Mouse (Mus musculus) hindbrain, postnatal 0 days (tissue): ENCODE measurements around the gene Rai14. TPM values are rescaled to one million over a fixed set of nuclear protein-coding genes. Genes with fewer than 3 reads are reported as not detected.

Experiments
- ATAC-seq: fragments of 200-750 bp; cut with Nextera tagmentation; 2 replicates; pipeline ENCODE4 v1.8.0; 2017; ENCODE audit warnings: mild to moderate bottlenecking, moderate TSS enrichment, moderate library complexity
- DNase-seq: peaks from one replicate; pipeline ENCODE4 v3.0.0-alpha.2; 2015; ENCODE audit warnings: low spot score
- H3K27ac ChIP-seq: fragments of 300-500 bp; sonication (generic); 2 replicates; pipeline ENCODE4 v1.5.1; 2014; ENCODE audit warnings: mild to moderate bottlenecking
- H3K27me3 ChIP-seq: fragments of 300-500 bp; sonication (generic); 2 replicates; pipeline ENCODE4 v1.6.1; 2014; ENCODE audit warnings: low read length, mixed read lengths; ENCODE audit not compliant: insufficient read depth
- H3K36me3 ChIP-seq: fragments of 300-500 bp; sonication (generic); 2 replicates; pipeline ENCODE4 v1.6.1; 2014; ENCODE audit warnings: low read length, mixed read lengths; ENCODE audit not compliant: insufficient read depth
- H3K4me1 ChIP-seq: fragments of 300-500 bp; sonication (generic); 2 replicates; pipeline ENCODE4 v1.6.1; 2014; ENCODE audit warnings: antibody characterized with exemption, low read length, mixed read lengths; ENCODE audit not compliant: insufficient read depth
- H3K4me2 ChIP-seq: fragments of 300-500 bp; sonication (generic); 2 replicates; pipeline ENCODE4 v1.6.1; 2014; ENCODE audit warnings: low read depth, mild to moderate bottlenecking, low read length, moderate library complexity, mixed read lengths
- H3K4me3 ChIP-seq: fragments of 300-500 bp; sonication (generic); 2 replicates; pipeline ENCODE4 v1.5.1; 2014; ENCODE audit warnings: low read length
- H3K9ac ChIP-seq: fragments of 300-500 bp; sonication (generic); replicated peaks from 2 replicates; pipeline ENCODE4 v1.6.1; 2014; ENCODE audit warnings: mild to moderate bottlenecking, low read length, moderate library complexity, mixed read lengths
- H3K9me3 ChIP-seq: fragments of 300-500 bp; sonication (generic); 2 replicates; pipeline ENCODE4 v1.6.1; 2016; ENCODE audit warnings: low read length, mixed read lengths
- CTCF ChIP-seq: IDR thresholded peaks from 2 replicates; pipeline ENCODE4 v1.5.1; 2016; ENCODE audit warnings: antibody characterized with exemption, control low read depth, low read depth
- WGBS: fragments of 180-500 bp; shearing (Covaris S2); extraction: QIAGEN DNeasy Blood & Tissue Kit; methylation state at CpG from one replicate; pipeline ENCODE4 v1.1.7; 2014; 5-methylcytosine and 5-hydroxymethylcytosine counted together
- polyA plus RNA-seq: library from polyadenylated mRNA; unstranded; fragments of >200 nt; fragmentation: Nextera tagmentation; extraction: Ambion mirVana; gene quantifications from 2 replicates; pipeline ENCODE4 v1.2.1, GENCODE M21; 2015
- total RNA-seq: library from RNA; depleted of rRNA; stranded (reverse); fragments of >200 nt; gene quantifications from 2 replicates; pipeline ENCODE4 v1.2.3, GENCODE M21; 2014

Rai14 gene
- total and polyA plus RNA-seq, 2 experiments from 2014 or later, result 5.7 to 11.0 TPM

GRCm38 (mm10) chr15:10692627-10693026 lies 21.8 kb downstream of the Rai14 start:
- no peak overlapping the region for H3K4me3 ChIP-seq
- peak; percentile 44 for ATAC-seq
- no peak for TF ChIP-seq CTCF
- H3K27me3 ChIP-seq, result no peaks in the 10 kb centered on the region
- no peak for DNase-seq
- no peaks in the 10 kb centered on the region for H3K9me3 ChIP-seq
- no peaks in the 10 kb centered on the region for H3K36me3 ChIP-seq
- H3K4me1 ChIP-seq, result 0 out of 2 replicates have a peak, but pooled peaks cover 4% of the 10 kb centered on the region
- 70% methylated on average over 4 of the region's 4 CpGs for WGBS
- H3K9ac ChIP-seq, result no peak overlapping the region
- H3K4me2 ChIP-seq, result no peak overlapping the region
- H3K27ac ChIP-seq, result no peak overlapping the region

- DNase-seq (no peak), ATAC-seq (no peak)
- no peak for TF ChIP-seq CTCF
- no peaks in the 10 kb centered on the region for H3K9me3 ChIP-seq
- 53% methylated on average over 6 of the region's 6 CpGs for WGBS
- no peak overlapping the region for H3K4me2 ChIP-seq
- H3K27me3 ChIP-seq, result no peaks in the 10 kb centered on the region
- H3K36me3 ChIP-seq, result no peaks in the 10 kb centered on the region
- H3K4me3 ChIP-seq, result no peak overlapping the region
- no peak overlapping the region for H3K27ac ChIP-seq
- 0 out of 2 replicates have a peak, but pooled peaks cover 4% of the 10 kb centered on the region for H3K4me1 ChIP-seq
- no peak overlapping the region for H3K9ac ChIP-seq
These were observed 22.9 kb downstream of the Rai14 start for GRCm38 (mm10) chr15:10691481-10691880.

- no peak overlapping the region for H3K4me3 ChIP-seq
- no peak overlapping the region for H3K27ac ChIP-seq
- H3K4me2 ChIP-seq, result no peak overlapping the region
- 0 out of 2 replicates have a peak, but pooled peaks cover 4% of the 10 kb centered on the region for H3K4me1 ChIP-seq
- H3K36me3 ChIP-seq, result no peaks in the 10 kb centered on the region
- no peaks in the 10 kb centered on the region for H3K27me3 ChIP-seq
- no peak overlapping the region for H3K9ac ChIP-seq
- 88% methylated on average over 5 of the region's 5 CpGs for WGBS
- DNase-seq (no peak), ATAC-seq (no peak)
- no peak for TF ChIP-seq CTCF
- no peaks in the 10 kb centered on the region for H3K9me3 ChIP-seq
These were observed 23.5 kb downstream of the Rai14 start for GRCm38 (mm10) chr15:10690973-10691372.

GRCm38 (mm10) chr15:10690219-10690618 lies 24.2 kb downstream of the Rai14 start:
- H3K4me1 ChIP-seq, result 0 out of 2 replicates have a peak, but pooled peaks cover 2% of the 10 kb centered on the region
- no peaks in the 10 kb centered on the region for H3K9me3 ChIP-seq
- no peak overlapping the region for H3K9ac ChIP-seq
- H3K4me2 ChIP-seq, result no peak overlapping the region
- TF ChIP-seq CTCF, result no peak
- ATAC-seq, result no peak
- DNase-seq, result no peak
- H3K27me3 ChIP-seq, result no peaks in the 10 kb centered on the region
- H3K27ac ChIP-seq, result no peak overlapping the region
- H3K36me3 ChIP-seq, result no peaks in the 10 kb centered on the region
- WGBS, result 81% methylated on average over 13 of the region's 13 CpGs
- no peak overlapping the region for H3K4me3 ChIP-seq

GRCm38 (mm10) chr15:10689304-10689703 lies 25.1 kb downstream of the Rai14 start:
- Histone ChIP-seq H3K4me1 (no peaks in the 10 kb centered on the region), H3K4me3 (no peak overlapping the region), H3K9me3 (no peaks in the 10 kb centered on the region), H3K27ac (no peak overlapping the region), H3K36me3 (no peaks in the 10 kb centered on the region), H3K27me3 (no peaks in the 10 kb centered on the region), H3K9ac (no peak overlapping the region), H3K4me2 (no peak overlapping the region)
- no peak for ATAC-seq
- no peak for TF ChIP-seq CTCF
- no peak for DNase-seq
- WGBS, result 92% methylated on average over 11 of the region's 11 CpGs

GRCm38 (mm10) chr15:10688686-10689085 lies 25.7 kb downstream of the Rai14 start:
- Histone ChIP-seq H3K27me3 (no peaks in the 10 kb centered on the region), H3K9ac (no peak overlapping the region), H3K4me3 (no peak overlapping the region), H3K4me2 (no peak overlapping the region), H3K36me3 (no peaks in the 10 kb centered on the region), H3K27ac (no peak overlapping the region), H3K9me3 (no peaks in the 10 kb centered on the region), H3K4me1 (no peaks in the 10 kb centered on the region)
- no peak for ATAC-seq
- TF ChIP-seq CTCF, result no peak
- 75% methylated on average over 5 of the region's 5 CpGs for WGBS
- no peak for DNase-seq

GRCm38 (mm10) chr15:10687365-10687764 lies 27.1 kb downstream of the Rai14 start:
- H3K4me3 ChIP-seq, result no peak overlapping the region
- H3K27me3 ChIP-seq, result no peaks in the 10 kb centered on the region
- no peak overlapping the region for H3K9ac ChIP-seq
- DNase-seq (no peak), ATAC-seq (no peak)
- no peak for TF ChIP-seq CTCF
- no peaks in the 10 kb centered on the region for H3K36me3 ChIP-seq
- H3K4me1 ChIP-seq, result no peaks in the 10 kb centered on the region
- H3K4me2 ChIP-seq, result no peak overlapping the region
- 72% methylated on average over 7 of the region's 7 CpGs for WGBS
- H3K27ac ChIP-seq, result no peak overlapping the region
- no peaks in the 10 kb centered on the region for H3K9me3 ChIP-seq
